Mouse (Mus musculus) embryonic facial prominence, embryonic 10.5 days (tissue): ENCODE data around the gene Srebf2. TPM values are rescaled to one million over a fixed set of nuclear protein-coding genes. Genes with fewer than 3 reads are reported as not detected.

Experiments used
- DNase-seq: peaks from one replicate; pipeline ENCODE4 v3.0.0-alpha.2; 2017; ENCODE audit warnings: low spot score
- H3K27ac ChIP-seq: fragments of 300-500 bp; sonication (generic); replicated peaks from 2 replicates; pipeline ENCODE4 v1.5.1; 2016; ENCODE audit warnings: mild to moderate bottlenecking
- H3K27me3 ChIP-seq: fragments of 300-500 bp; sonication (generic); replicated peaks from 2 replicates; pipeline ENCODE4 v1.6.1; 2016; ENCODE audit warnings: low read depth, mild to moderate bottlenecking; ENCODE audit not compliant: poor library complexity, severe bottlenecking
- H3K36me3 ChIP-seq: fragments of 300-500 bp; sonication (generic); replicated peaks from 2 replicates; pipeline ENCODE4 v1.6.1; 2016; ENCODE audit warnings: mild to moderate bottlenecking, moderate library complexity
- H3K4me1 ChIP-seq: fragments of 300-500 bp; sonication (generic); 2 replicates; pipeline ENCODE4 v1.6.1; 2016
- H3K4me3 ChIP-seq: fragments of 300-500 bp; sonication (generic); 2 replicates; pipeline ENCODE4 v1.5.1; 2016; ENCODE audit warnings: mild to moderate bottlenecking, moderate library complexity
- H3K9me3 ChIP-seq: fragments of 300-500 bp; sonication (generic); 2 replicates; pipeline ENCODE4 v1.6.1; 2016; ENCODE audit warnings: mild to moderate bottlenecking
- WGBS: fragments of 180-500 bp; shearing (Covaris S2); methylation state at CpG from one replicate; pipeline ENCODE4 v1.1.7; 2016; 5-methylcytosine and 5-hydroxymethylcytosine counted together
- polyA plus RNA-seq: library from polyadenylated mRNA; unstranded; fragments of >200 nt; fragmentation: Nextera tagmentation; extraction: Ambion mirVana; gene quantifications from 2 replicates; pipeline ENCODE4 v1.2.1, GENCODE M21; 2016

The Srebf2 gene
- polyA plus RNA-seq, 1 experiment from 2014 or later: 172 TPM

GRCm38 (mm10) chr15:82145408-82145807, 1.6 kb upstream of the Srebf2 start:
- DNase-seq: no peak
- H3K27me3 ChIP-seq: no peaks in the 10 kb centered on the region
- 43% methylated on average over 2 of the region's 2 CpGs for WGBS
- peak overlapping the region; percentile 97 for H3K27ac ChIP-seq
- H3K4me1 ChIP-seq: peaks cover 41% of the 10 kb centered on the region
- no peak overlapping the region for H3K4me3 ChIP-seq
- no peaks in the 10 kb centered on the region for H3K9me3 ChIP-seq
- H3K36me3 ChIP-seq: peaks cover 24% of the 10 kb centered on the region

GRCm38 (mm10) chr15:82145851-82146769, 871 bp upstream of the Srebf2 start:
- Histone ChIP-seq H3K27me3 (no peaks in the 10 kb centered on the region), H3K9me3 (no peaks in the 10 kb centered on the region), H3K4me3 (peak overlapping the region; percentile 89), H3K4me1 (peaks cover 41% of the 10 kb centered on the region), H3K36me3 (peaks cover 23% of the 10 kb centered on the region), H3K27ac (peak overlapping the region; percentile 97)
- no peak for DNase-seq
- 23% methylated on average over 11 of the region's 11 CpGs for WGBS

GRCm38 (mm10) chr15:82147611-82148111, 680 bp downstream of the Srebf2 start:
- under 1% methylated on average over 50 of the region's 50 CpGs for WGBS
- peak overlapping the region; percentile 89 for H3K4me3 ChIP-seq
- peak; percentile 80 for DNase-seq
- H3K9me3 ChIP-seq: no peaks in the 10 kb centered on the region
- no peaks in the 10 kb centered on the region for H3K27me3 ChIP-seq
- peaks cover 25% of the 10 kb centered on the region for H3K36me3 ChIP-seq
- H3K4me1 ChIP-seq: peaks cover 46% of the 10 kb centered on the region
- peak overlapping the region; percentile 97 for H3K27ac ChIP-seq

DNA sequence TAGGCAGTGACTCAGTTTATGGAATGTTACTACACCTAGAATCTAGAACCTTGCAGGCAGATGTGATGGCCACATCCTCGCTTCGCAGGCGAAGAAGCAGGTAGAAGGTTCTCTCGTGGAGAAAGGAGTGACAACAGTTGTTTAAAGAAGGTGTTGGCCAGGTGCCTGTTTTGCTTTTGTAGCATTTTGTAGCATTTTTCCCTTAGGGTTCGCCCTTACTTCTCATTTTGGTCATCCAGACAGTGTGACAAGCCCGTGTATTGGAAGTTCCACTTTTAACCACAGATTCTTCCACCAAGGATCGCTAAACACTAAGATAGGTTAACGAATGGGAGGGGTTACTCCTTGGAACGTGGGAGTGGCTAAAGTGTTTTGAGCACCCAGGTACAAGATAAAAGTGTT, 1.5 kb downstream of the Srebf2 start:
- H3K36me3 ChIP-seq: peaks cover 30% of the 10 kb centered on the region
- no peak for DNase-seq
- WGBS: 35% methylated on average over 9 of the region's 9 CpGs
- no peaks in the 10 kb centered on the region for H3K9me3 ChIP-seq
- H3K4me1 ChIP-seq: peaks cover 46% of the 10 kb centered on the region
- peak overlapping the region; percentile 89 for H3K4me3 ChIP-seq
- H3K27ac ChIP-seq: peak overlapping the region; percentile 97
- H3K27me3 ChIP-seq: no peaks in the 10 kb centered on the region

- no peak overlapping the region for H3K4me3 ChIP-seq
- no peaks in the 10 kb centered on the region for H3K27me3 ChIP-seq
- H3K36me3 ChIP-seq: peaks cover 40% of the 10 kb centered on the region
- peaks cover 45% of the 10 kb centered on the region for H3K4me1 ChIP-seq
- no peaks in the 10 kb centered on the region for H3K9me3 ChIP-seq
- no peak overlapping the region for H3K27ac ChIP-seq
- DNase-seq: no peak
These were observed 3.1 kb downstream of the Srebf2 start for GRCm38 (mm10) chr15:82150042-82150441.

DNA sequence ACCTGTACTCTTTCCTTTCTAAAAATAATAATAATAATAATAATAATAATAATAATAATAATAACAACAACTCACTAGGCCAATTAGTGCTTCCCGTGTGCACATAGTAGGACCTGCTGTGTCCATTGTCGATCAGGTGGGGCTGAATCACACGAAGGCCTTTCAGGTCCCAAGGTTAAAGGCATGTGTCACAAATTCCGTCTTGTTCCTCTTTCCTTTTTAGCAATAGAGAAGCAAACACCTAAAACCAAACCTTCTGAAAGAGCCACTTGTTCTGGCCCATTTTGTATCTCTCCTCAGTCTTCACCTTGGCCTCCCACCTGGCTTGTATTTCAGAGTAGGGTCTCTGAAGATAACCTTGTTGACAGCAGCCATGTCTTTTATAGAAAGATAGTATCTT, 4.2 kb downstream of the Srebf2 start:
- no peak overlapping the region for H3K27ac ChIP-seq
- peaks cover 48% of the 10 kb centered on the region for H3K36me3 ChIP-seq
- WGBS: 93% methylated on average over 4 of the region's 4 CpGs
- H3K27me3 ChIP-seq: no peaks in the 10 kb centered on the region
- H3K9me3 ChIP-seq: no peaks in the 10 kb centered on the region
- H3K4me3 ChIP-seq: no peak overlapping the region
- no peak for DNase-seq
- H3K4me1 ChIP-seq: peaks cover 37% of the 10 kb centered on the region

- WGBS: 88% methylated on average over 12 of the region's 12 CpGs
- H3K27ac ChIP-seq: no peak overlapping the region
These were observed 5.0 kb downstream of the Srebf2 start for GRCm38 (mm10) chr15:82152022-82152421.

GRCm38 (mm10) chr15:82152435-82152834, 5.5 kb downstream of the Srebf2 start:
- WGBS: 86% methylated on average over 7 of the region's 7 CpGs
- Histone ChIP-seq H3K27ac (no peak overlapping the region), H3K36me3 (peaks cover 60% of the 10 kb centered on the region), H3K4me1 (peaks cover 40% of the 10 kb centered on the region), H3K9me3 (no peaks in the 10 kb centered on the region), H3K27me3 (no peaks in the 10 kb centered on the region), H3K4me3 (no peak overlapping the region)
- no peak for DNase-seq

More at GRCm38 (mm10) chr15:82152022-82152421, 5.0 kb downstream of the Srebf2 start:
- H3K4me1 ChIP-seq: peaks cover 36% of the 10 kb centered on the region
- H3K4me3 ChIP-seq: no peak overlapping the region
- no peaks in the 10 kb centered on the region for H3K27me3 ChIP-seq
- peaks cover 56% of the 10 kb centered on the region for H3K36me3 ChIP-seq
- H3K9me3 ChIP-seq: no peaks in the 10 kb centered on the region
- DNase-seq: no peak

DNA sequence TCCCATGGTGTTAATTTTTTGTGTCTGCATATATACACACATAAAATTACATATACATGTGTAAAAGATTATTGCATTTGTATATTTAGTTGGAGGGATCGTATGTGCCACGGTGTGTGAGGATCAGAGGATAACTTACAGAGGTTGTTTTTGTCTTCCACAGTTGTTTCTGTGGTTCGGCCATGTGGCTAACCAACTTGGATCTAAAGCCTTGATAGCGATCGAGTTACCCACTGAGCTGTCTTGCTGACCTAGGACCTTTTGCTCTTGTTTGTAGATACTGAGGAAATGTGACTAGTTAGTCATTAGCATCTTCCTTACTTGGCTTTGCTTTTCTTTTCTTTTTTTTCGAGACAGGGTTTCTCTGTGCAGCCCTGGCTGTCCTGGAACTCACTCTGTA, 9.3 kb downstream of the Srebf2 start:
- H3K27ac ChIP-seq: no peak overlapping the region
- H3K27me3 ChIP-seq: no peaks in the 10 kb centered on the region
- no peak for DNase-seq
- peaks cover 60% of the 10 kb centered on the region for H3K36me3 ChIP-seq
- 94% methylated on average over 6 of the region's 6 CpGs for WGBS
- no peaks in the 10 kb centered on the region for H3K9me3 ChIP-seq
- peaks cover 62% of the 10 kb centered on the region for H3K4me1 ChIP-seq
- no peak overlapping the region for H3K4me3 ChIP-seq

DNA sequence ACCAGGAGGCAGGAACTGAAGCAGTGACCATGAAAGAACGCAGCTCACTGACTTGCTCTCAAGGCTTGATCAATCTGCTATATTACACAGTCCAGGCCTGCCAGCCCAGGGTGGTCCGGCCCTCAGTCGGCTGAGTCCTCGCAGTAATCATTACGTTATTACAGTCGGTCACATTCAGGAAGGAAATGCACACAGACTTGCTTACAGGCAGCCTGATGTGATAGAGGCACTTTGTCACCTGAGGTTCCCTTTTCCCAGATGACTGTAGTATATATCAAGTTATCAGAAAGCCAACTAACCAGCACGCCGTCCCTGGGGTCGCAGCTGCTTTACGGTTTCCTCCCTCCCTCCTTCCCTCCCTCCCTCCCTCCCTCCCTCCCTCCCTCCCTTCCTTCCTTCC, 9.9 kb downstream of the Srebf2 start:
- Histone ChIP-seq H3K27ac (no peak overlapping the region), H3K4me3 (no peak overlapping the region), H3K27me3 (no peaks in the 10 kb centered on the region), H3K36me3 (peaks cover 56% of the 10 kb centered on the region), H3K9me3 (no peaks in the 10 kb centered on the region), H3K4me1 (peaks cover 66% of the 10 kb centered on the region)
- no peak for DNase-seq
- 88% methylated on average over 10 of the region's 10 CpGs for WGBS

DNA sequence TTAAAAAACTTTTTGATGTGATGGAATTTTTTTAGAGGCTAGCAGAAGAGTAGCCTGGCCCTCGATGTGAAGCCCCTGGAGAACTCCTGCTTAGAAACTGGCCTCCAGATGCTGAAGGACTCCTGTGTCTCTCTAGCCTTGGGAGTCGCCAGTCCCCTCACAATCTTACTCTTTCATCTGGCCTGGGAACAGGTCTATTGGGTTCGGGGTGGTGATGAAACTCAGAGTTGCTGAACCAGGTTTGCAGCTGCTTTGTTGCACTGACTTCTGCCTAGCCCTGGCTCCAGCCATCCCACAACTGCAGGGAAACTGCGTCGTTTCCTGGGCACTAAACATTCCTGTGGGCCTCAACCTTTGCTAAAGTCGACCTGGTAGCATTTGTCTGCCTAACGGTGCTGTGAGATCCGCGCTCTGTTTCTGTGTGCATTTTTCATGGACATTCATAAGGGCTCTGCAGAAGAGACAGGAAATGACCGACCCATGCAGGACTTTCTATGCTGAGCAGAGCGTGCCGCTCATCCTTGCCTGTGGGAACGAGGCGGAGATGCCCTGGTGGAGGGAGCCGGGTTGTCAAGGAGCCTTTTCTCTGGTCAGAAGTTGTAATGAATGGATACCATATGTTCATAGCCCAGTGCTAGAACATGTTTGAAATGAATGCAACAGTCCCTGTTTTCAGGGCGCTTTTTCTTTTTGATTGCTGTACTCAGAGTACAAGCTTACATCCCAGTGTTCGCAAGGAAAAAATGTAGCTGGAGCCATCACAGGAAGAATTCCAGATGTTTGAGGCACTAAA, 11.5 kb downstream of the Srebf2 start:
- Histone ChIP-seq H3K27me3 (no peaks in the 10 kb centered on the region), H3K4me1 (peaks cover 64% of the 10 kb centered on the region), H3K36me3 (peaks cover 44% of the 10 kb centered on the region), H3K9me3 (no peaks in the 10 kb centered on the region), H3K27ac (peak overlapping the region; percentile 54), H3K4me3 (0 out of 2 replicates have a peak overlapping the region, but pooled peaks have one; percentile 8)
- WGBS: 59% methylated on average over 17 of the region's 17 CpGs
- no peak for DNase-seq

- WGBS: 82% methylated on average over 9 of the region's 9 CpGs
These were observed 12.5 kb downstream of the Srebf2 start for GRCm38 (mm10) chr15:82159471-82159870.

More at GRCm38 (mm10) chr15:82159471-82159870, 12.5 kb downstream of the Srebf2 start:
- no peak overlapping the region for H3K4me3 ChIP-seq
- peaks cover 39% of the 10 kb centered on the region for H3K36me3 ChIP-seq
- H3K4me1 ChIP-seq: peaks cover 69% of the 10 kb centered on the region
- no peaks in the 10 kb centered on the region for H3K9me3 ChIP-seq
- no peak for DNase-seq
- H3K27me3 ChIP-seq: no peaks in the 10 kb centered on the region
- H3K27ac ChIP-seq: no peak overlapping the region
